Comparison of ENCODE assay signal across 27 mouse cellular contexts in genomic region chr19:47834614-47835013, GRCm38 (mm10). TPM values are rescaled to one million over a fixed set of nuclear protein-coding genes. Genes with fewer than 3 reads are reported as not detected.
A peak's percentile ranks its signal among the peaks of the same experiment; 100 is the strongest.
DNase-seq lines count a peak whose midpoint lies in the region; ATAC-seq and TF ChIP-seq lines count a peak whose summit lies in the region.
"Had no signal": no experiment of that assay in that cellular context is flagged by ENCODE, and none has a peak within 500 bp of the region (broad histone marks: within the 10 kb centered on the region; RNA-seq: fewer than 3 reads in every experiment).

No protein-coding gene starts in this region.

- TF ChIP-seq CTCF in lung, adult 2 months (IDR thresholded peaks at IDR 0.05; ENCODE audit: insufficient read depth, low read length) = no peak
- TF ChIP-seq CTCF in ES-Bruce4 (IDR thresholded peaks at IDR 0.05; ENCODE audit: low read depth, low read length) = no peak

- H3K36me3 ChIP-seq in embryonic facial prominence, embryonic 14.5 days (ENCODE audit: control insufficient read depth, insufficient read depth, low read length) = no peaks in the 10 kb centered on the region
- no peaks in the 10 kb centered on the region for H3K36me3 ChIP-seq in embryonic facial prominence, embryonic 10.5 days (replicated peaks)
- H3K36me3 ChIP-seq in ES-Bruce4 (ENCODE audit: control insufficient read depth, insufficient read depth, low read length, poor library complexity, severe bottlenecking) = no peaks in the 10 kb centered on the region
- no peaks in the 10 kb centered on the region for H3K36me3 ChIP-seq in stomach, embryonic 15.5 days
- H3K36me3 ChIP-seq: heart, embryonic 12.5 days had no signal

- DNase-seq in embryonic facial prominence, embryonic 14.5 days (ENCODE audit: low spot score) = peak; percentile 50
- no peak for DNase-seq in embryonic facial prominence, embryonic 10.5 days (ENCODE audit: low spot score)
- DNase-seq in lung, postnatal 25 days (ENCODE audit: low spot score) = peak; percentile 62
- no peak for DNase-seq in lung, adult 2 months
- DNase-seq in ovary, postnatal 14 days (ENCODE audit: low spot score) = no peak
- no peak for DNase-seq in frontal cortex, postnatal 14 days (ENCODE audit: low spot score in 2 of 2)
- DNase-seq: adrenal gland, adult 8-10 months; cerebellum, adult 2 months; cerebellum, postnatal 25 days; gastrocnemius, adult 2 months; gastrocnemius, postnatal 36 days; heart, adult 18-20 months; heart, postnatal 4 days; kidney, postnatal 14 days; layer of hippocampus, adult 9-11 months; right cerebral cortex, adult 18-20 months; right cerebral cortex, postnatal 4 days; thymus, postnatal 14 days had no signal

- H3K9ac ChIP-seq in embryonic facial prominence, embryonic 14.5 days (ENCODE audit: low read depth, low read length) = no peak overlapping the region
- peak overlapping the region; percentile 83 for H3K9ac ChIP-seq in ES-Bruce4 (ENCODE audit: low read depth, poor library complexity, severe bottlenecking)
- H3K9ac ChIP-seq in stomach, embryonic 15.5 days = no peak overlapping the region
- H3K9ac ChIP-seq: heart, embryonic 12.5 days; hindbrain, embryonic 14.5 days had no signal

- H3K27ac ChIP-seq in embryonic facial prominence, embryonic 14.5 days (replicated peaks; ENCODE audit: low read depth, low read length) = no peak overlapping the region
- no peak overlapping the region for H3K27ac ChIP-seq in embryonic facial prominence, embryonic 10.5 days (replicated peaks)
- peak overlapping the region; percentile 90 for H3K27ac ChIP-seq in ES-Bruce4 (ENCODE audit: insufficient read depth, low read length)
- peak overlapping the region; percentile 82 for H3K27ac ChIP-seq in stomach, embryonic 15.5 days
- H3K27ac ChIP-seq: gastrocnemius, adult 2 months; hindbrain, embryonic 14.5 days had no signal

- no peaks in the 10 kb centered on the region for H3K27me3 ChIP-seq in embryonic facial prominence, embryonic 14.5 days (replicated peaks; ENCODE audit: control insufficient read depth, insufficient read depth, low read length)
- H3K27me3 ChIP-seq in embryonic facial prominence, embryonic 10.5 days (replicated peaks; ENCODE audit: low read depth, poor library complexity, severe bottlenecking) = peaks cover 35% of the 10 kb centered on the region
- H3K27me3 ChIP-seq in ES-Bruce4 (ENCODE audit: control insufficient read depth, insufficient read depth, low read length, poor library complexity, severe bottlenecking) = no peaks in the 10 kb centered on the region
- H3K27me3 ChIP-seq in stomach, embryonic 15.5 days (replicated peaks) = no peaks in the 10 kb centered on the region

- H3K4me1 ChIP-seq in embryonic facial prominence, embryonic 14.5 days (ENCODE audit: control insufficient read depth, insufficient read depth, low read length) = peaks cover 4% of the 10 kb centered on the region; the same call in 1 of the 2 replicates
- peaks cover 11% of the 10 kb centered on the region for H3K4me1 ChIP-seq in embryonic facial prominence, embryonic 10.5 days
- H3K4me1 ChIP-seq in lung, adult 2 months (ENCODE audit: control insufficient read depth, insufficient read depth, low read length) = no peaks in the 10 kb centered on the region
- H3K4me1 ChIP-seq in ES-Bruce4 (ENCODE audit: control insufficient read depth, insufficient read depth, low read length) = peaks cover 2% of the 10 kb centered on the region
- H3K4me1 ChIP-seq in stomach, embryonic 15.5 days = 0 out of 2 replicates have a peak, but pooled peaks cover 8% of the 10 kb centered on the region

- H3K4me2 ChIP-seq in embryonic facial prominence, embryonic 14.5 days (ENCODE audit: low read depth, low read length) = no peak overlapping the region
- no peak overlapping the region for H3K4me2 ChIP-seq in stomach, embryonic 15.5 days
- H3K4me2 ChIP-seq: heart, embryonic 12.5 days; hindbrain, embryonic 14.5 days; liver, embryonic 11.5 days had no signal

- TF ChIP-seq POLR2A in lung, adult 2 months (IDR thresholded peaks at IDR 0.05; ENCODE audit: borderline replicate concordance, extremely low read depth, low read depth, low read length) = no peak
- no peak for TF ChIP-seq POLR2A in ES-Bruce4 (IDR thresholded peaks at IDR 0.05; ENCODE audit: insufficient read depth, low read length)

- 83% methylated on average over 5 of the region's 5 CpGs for WGBS in embryonic facial prominence, embryonic 14.5 days
- WGBS in embryonic facial prominence, embryonic 10.5 days = 93% methylated on average over 5 of the region's 5 CpGs
- WGBS in lung, adult 2 months = 59% methylated on average over 5 of the region's 5 CpGs
- 64% methylated on average over 5 of the region's 5 CpGs for whole genome bisulfite sequencing in stomach, embryonic 15.5 days

- no peak overlapping the region for H3K4me3 ChIP-seq in embryonic facial prominence, embryonic 14.5 days (ENCODE audit: low read depth, low read length)
- no peak overlapping the region for H3K4me3 ChIP-seq in embryonic facial prominence, embryonic 10.5 days
- H3K4me3 ChIP-seq in lung, adult 2 months (replicated peaks; ENCODE audit: extremely low read depth, low read depth, low read length) = no peak overlapping the region
- no peak overlapping the region for H3K4me3 ChIP-seq in ES-Bruce4 (ENCODE audit: low read depth, low read length)
- H3K4me3 ChIP-seq in stomach, embryonic 15.5 days (replicated peaks) = no peak overlapping the region
- H3K4me3 ChIP-seq: gastrocnemius, adult 2 months; heart, embryonic 12.5 days had no signal

- ATAC-seq in embryonic facial prominence, embryonic 14.5 days (ENCODE audit: low read depth) = no peak
- ATAC-seq in stomach, embryonic 15.5 days (ENCODE audit: insufficient read depth, low FRiP score, low read depth) = peak; percentile 81
- ATAC-seq: activated CD4-positive, CD25-positive, alpha-beta regulatory T cell, adult 4 months; forebrain, embryonic 14.5 days; intestine, postnatal 0 days; midbrain, embryonic 16.5 days had no signal

- TF ChIP-seq EP300 in ES-Bruce4 (IDR thresholded peaks at IDR 0.05; ENCODE audit: insufficient read depth, low read depth, low read length) = no peak

- no peaks in the 10 kb centered on the region for H3K9me3 ChIP-seq in embryonic facial prominence, embryonic 14.5 days (ENCODE audit: control insufficient read depth, low read length)
- no peaks in the 10 kb centered on the region for H3K9me3 ChIP-seq in embryonic facial prominence, embryonic 10.5 days
- no peaks in the 10 kb centered on the region for H3K9me3 ChIP-seq in ES-Bruce4 (replicated peaks; ENCODE audit: control insufficient read depth, insufficient read depth, low read length, poor library complexity, severe bottlenecking)
- no peaks in the 10 kb centered on the region for H3K9me3 ChIP-seq in stomach, embryonic 15.5 days
- H3K9me3 ChIP-seq: heart, embryonic 12.5 days had no signal

RNA-seq across cellular contexts. Expression of gene Gsto1, which starts 20.2 kb away (rescaled TPM):
- 119 and 148 TPM in 2 replicates for polyA plus RNA-seq in embryonic facial prominence, embryonic 14.5 days (2014; fragmentation: Nextera tagmentation; extraction: Ambion mirVana)
- polyA plus RNA-seq in embryonic facial prominence, embryonic 10.5 days (2016; fragmentation: Nextera tagmentation; extraction: Ambion mirVana) = 189 and 190 TPM in 2 replicates
- 101 and 155 TPM in 2 replicates for polyA plus RNA-seq in lung, adult 2 months (2012; rRNA removed)
- polyA plus RNA-seq in ES-Bruce4 (2011; ENCODE audit: insufficient read depth, insufficient read length, low read depth, missing spikeins) = 125 and 130 TPM in 2 replicates
- polyA plus RNA-seq in stomach, embryonic 15.5 days (2015; fragmentation: Nextera tagmentation; extraction: Ambion mirVana) = 745 and 1,161 TPM in 2 replicates

RNA-seq across cellular contexts. Expression of gene Gsto2, which starts 30.7 kb away (rescaled TPM):
- 0.86 and 1.2 TPM in 2 replicates for polyA plus RNA-seq in embryonic facial prominence, embryonic 14.5 days (2014; fragmentation: Nextera tagmentation; extraction: Ambion mirVana)
- 0.74 and 1.0 TPM in 2 replicates for polyA plus RNA-seq in embryonic facial prominence, embryonic 10.5 days (2016; fragmentation: Nextera tagmentation; extraction: Ambion mirVana)
- 1.1 and 1.5 TPM in 2 replicates for polyA plus RNA-seq in lung, adult 2 months (2012; rRNA removed)
- 1.2 TPM in 2 replicates for polyA plus RNA-seq in ES-Bruce4 (2011; ENCODE audit: insufficient read depth, insufficient read length, low read depth, missing spikeins)
- polyA plus RNA-seq in stomach, embryonic 15.5 days (2015; fragmentation: Nextera tagmentation; extraction: Ambion mirVana) = 1.2 and 1.3 TPM in 2 replicates

Comparison
In these comparisons a context has a peak if more than half of its experiments do, and no peak if none do; other contexts are left out.
1. DNase-seq: peak in embryonic facial prominence, embryonic 14.5 days (single experiment) and lung, postnatal 25 days (single experiment); none in embryonic facial prominence, embryonic 10.5 days (single experiment), lung, adult 2 months (single experiment), ovary, postnatal 14 days (single experiment) and frontal cortex, postnatal 14 days (0 of 2).
2. H3K27ac ChIP-seq: peak in ES-Bruce4 (single experiment) and stomach, embryonic 15.5 days (single experiment); none in embryonic facial prominence, embryonic 14.5 days (single experiment) and embryonic facial prominence, embryonic 10.5 days (single experiment).